Mouse (Mus musculus) intestine, embryonic 14.5 days (tissue): ENCODE data around the gene Sccpdh. TPM values are rescaled to one million over a fixed set of nuclear protein-coding genes. Genes with fewer than 3 reads are reported as not detected.
"Not testable (repeated sequence)": the region's sequence is repeated elsewhere in the genome, so short reads cannot be mapped to it uniquely, and the experiment has no call there.

Experiments
- ATAC-seq: fragments of 200-750 bp; cut with Nextera tagmentation; replicated peaks from 2 replicates; pipeline ENCODE4 v1.8.0; 2017; ENCODE audit warnings: low read depth, moderate number of reproducible peaks, moderate TSS enrichment, moderate library complexity; ENCODE audit not compliant: low FRiP score, low TSS enrichment
- DNase-seq: peaks from one replicate; pipeline ENCODE4 v3.0.0-alpha.2; 2018; ENCODE audit warnings: low spot score
- H3K27ac ChIP-seq: fragments of 300-500 bp; sonication (generic); 2 replicates; pipeline ENCODE4 v1.5.1; 2014; ENCODE audit warnings: low read depth, mild to moderate bottlenecking, control low read depth
- H3K27me3 ChIP-seq: fragments of 300-500 bp; sonication (generic); replicated peaks from 2 replicates; pipeline ENCODE4 v1.6.1; 2014; ENCODE audit warnings: low read length, control low read depth; ENCODE audit not compliant: control insufficient read depth, insufficient read depth
- H3K36me3 ChIP-seq: fragments of 300-500 bp; sonication (generic); 2 replicates; pipeline ENCODE4 v1.6.1; 2014; ENCODE audit warnings: low read length, control low read depth; ENCODE audit not compliant: control insufficient read depth, insufficient read depth
- H3K4me1 ChIP-seq: fragments of 300-500 bp; sonication (generic); replicated peaks from 2 replicates; pipeline ENCODE4 v1.6.1; 2014; ENCODE audit warnings: low read length, control low read depth, mixed read lengths; ENCODE audit not compliant: control insufficient read depth, insufficient read depth
- H3K4me2 ChIP-seq: fragments of 300-500 bp; sonication (generic); 2 replicates; pipeline ENCODE4 v1.6.1; 2014; ENCODE audit warnings: low read length
- H3K4me3 ChIP-seq: fragments of 300-500 bp; sonication (generic); 2 replicates; pipeline ENCODE4 v1.5.1; 2014; ENCODE audit warnings: low read depth, low read length, control low read depth, mixed read lengths
- H3K9ac ChIP-seq: fragments of 300-500 bp; sonication (generic); 2 replicates; pipeline ENCODE4 v1.6.1; 2014; ENCODE audit warnings: mild to moderate bottlenecking, low read length
- H3K9me3 ChIP-seq: fragments of 300-500 bp; sonication (generic); 2 replicates; pipeline ENCODE4 v1.6.1; 2016; ENCODE audit warnings: low read length, control low read depth; ENCODE audit not compliant: control insufficient read depth
- WGBS: fragments of 180-500 bp; shearing (Covaris S2); extraction: QIAGEN DNeasy Blood & Tissue Kit; methylation state at CpG from one replicate; pipeline ENCODE4 v1.1.7; 2014; 5-methylcytosine and 5-hydroxymethylcytosine counted together
- polyA plus RNA-seq: library from polyadenylated mRNA; unstranded; fragments of >200 nt; fragmentation: Nextera tagmentation; extraction: Ambion mirVana; gene quantifications from 2 replicates; pipeline ENCODE4 v1.2.1, GENCODE M21; 2014

Sccpdh gene
- polyA plus RNA-seq, 1 experiment from 2014 or later = 56.3 TPM

DNA sequence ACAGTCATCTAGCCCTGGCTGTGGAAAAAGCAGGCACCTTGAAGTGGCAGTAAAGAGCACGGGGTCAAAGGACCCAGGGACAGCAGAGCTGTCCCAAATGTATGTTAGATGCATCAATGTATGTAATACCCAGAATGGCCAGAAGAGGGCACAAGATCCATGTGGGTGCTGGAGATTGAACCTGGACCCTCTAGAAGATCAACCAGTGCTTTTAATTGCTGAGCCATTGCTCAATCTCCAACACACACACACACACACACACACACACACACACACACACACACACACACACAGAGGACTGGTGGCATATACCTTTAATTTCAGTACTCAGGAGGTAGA, 34.6 kb upstream of the Sccpdh start:
- WGBS = 32% methylated on average over 1 of the region's 1 CpGs
- Histone ChIP-seq H3K9me3 (no peaks in the 10 kb centered on the region), H3K4me1 (no peaks in the 10 kb centered on the region), H3K27me3 (no peaks in the 10 kb centered on the region), H3K4me2 (no peak overlapping the region), H3K27ac (no peak overlapping the region), H3K36me3 (no peaks in the 10 kb centered on the region), H3K4me3 (no peak overlapping the region), H3K9ac (no peak overlapping the region)
- DNase-seq = no peak
- no peak for ATAC-seq

DNA sequence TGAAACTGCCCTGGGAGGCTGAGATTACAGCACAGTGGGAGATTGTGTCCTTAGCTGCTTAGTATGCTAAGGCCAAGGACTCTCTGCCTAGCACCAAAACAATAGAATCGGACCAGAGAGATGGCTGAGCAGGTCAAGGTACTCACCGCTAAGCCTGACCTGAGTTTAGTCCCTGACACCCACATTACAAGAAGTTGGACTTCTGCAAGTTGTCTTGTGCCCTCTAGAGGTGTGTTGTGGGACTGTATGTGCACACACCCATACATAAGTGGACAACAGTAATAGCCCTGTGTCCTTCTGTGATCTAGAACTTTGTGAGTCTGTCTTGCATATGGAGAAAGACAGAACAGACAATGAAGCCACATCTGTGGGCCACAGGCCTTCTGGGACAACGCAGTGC, 33.9 kb upstream of the Sccpdh start:
- Histone ChIP-seq H3K9me3 (no peaks in the 10 kb centered on the region), H3K27ac (no peak overlapping the region), H3K4me3 (no peak overlapping the region), H3K27me3 (no peaks in the 10 kb centered on the region), H3K4me2 (no peak overlapping the region), H3K4me1 (no peaks in the 10 kb centered on the region), H3K9ac (no peak overlapping the region), H3K36me3 (no peaks in the 10 kb centered on the region)
- no peak for DNase-seq
- 84% methylated on average over 3 of the region's 3 CpGs for WGBS
- ATAC-seq = no peak

DNA sequence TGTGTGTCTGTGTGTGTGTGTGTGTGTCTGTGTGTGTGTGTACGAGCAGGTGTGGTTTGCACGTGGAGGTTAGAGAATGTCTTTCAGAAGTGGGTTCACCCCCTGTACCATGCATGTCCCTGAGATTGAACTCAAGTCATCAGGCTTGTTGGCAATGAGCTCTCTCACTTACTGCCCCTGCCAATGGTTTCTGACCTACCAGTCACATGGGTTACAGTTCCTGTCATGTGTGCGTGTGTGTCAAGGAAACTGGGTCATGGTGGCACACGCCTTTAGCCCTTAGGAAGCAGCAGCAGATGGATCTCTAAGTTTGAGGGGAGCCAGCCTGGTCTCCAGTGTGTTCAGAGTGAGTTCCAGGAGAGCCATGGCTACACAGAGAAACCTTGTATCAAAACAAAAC, 25.3 kb upstream of the Sccpdh start:
- Histone ChIP-seq H3K4me3 (no peak overlapping the region), H3K9me3 (no peaks in the 10 kb centered on the region), H3K27me3 (no peaks in the 10 kb centered on the region), H3K4me1 (0 out of 2 replicates have a peak, but pooled peaks cover 2% of the 10 kb centered on the region), H3K36me3 (no peaks in the 10 kb centered on the region), H3K27ac (no peak overlapping the region), H3K9ac (no peak overlapping the region), H3K4me2 (no peak overlapping the region)
- WGBS = 80% methylated on average over 4 of the region's 4 CpGs
- ATAC-seq = no peak
- DNase-seq = no peak

DNA sequence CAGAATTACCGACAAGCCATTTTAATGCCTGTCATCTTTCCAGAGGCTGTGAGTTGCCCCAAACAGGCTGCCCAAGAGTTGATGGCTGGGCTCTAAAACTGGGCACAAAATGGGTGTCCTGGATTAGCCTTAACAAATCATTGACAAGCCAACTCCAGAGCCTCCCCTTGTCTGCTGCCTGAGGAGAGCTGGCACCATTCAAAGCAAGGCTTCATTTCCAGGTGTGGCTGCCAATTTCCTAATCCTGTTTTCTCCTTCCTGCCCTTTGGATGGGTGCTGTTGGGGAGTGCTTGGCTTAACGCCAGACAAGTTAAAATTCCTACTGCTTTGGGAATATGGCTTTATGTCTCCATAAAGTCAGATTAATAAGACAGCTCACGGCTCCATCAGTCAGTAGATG, 23.9 kb upstream of the Sccpdh start:
- Histone ChIP-seq H3K4me1 (0 out of 2 replicates have a peak, but pooled peaks cover 2% of the 10 kb centered on the region), H3K27ac (no peak overlapping the region), H3K36me3 (no peaks in the 10 kb centered on the region), H3K4me2 (no peak overlapping the region), H3K9ac (no peak overlapping the region), H3K27me3 (no peaks in the 10 kb centered on the region), H3K4me3 (no peak overlapping the region), H3K9me3 (no peaks in the 10 kb centered on the region)
- WGBS = 68% methylated on average over 3 of the region's 3 CpGs
- DNase-seq (no peak), ATAC-seq (no peak)

DNA sequence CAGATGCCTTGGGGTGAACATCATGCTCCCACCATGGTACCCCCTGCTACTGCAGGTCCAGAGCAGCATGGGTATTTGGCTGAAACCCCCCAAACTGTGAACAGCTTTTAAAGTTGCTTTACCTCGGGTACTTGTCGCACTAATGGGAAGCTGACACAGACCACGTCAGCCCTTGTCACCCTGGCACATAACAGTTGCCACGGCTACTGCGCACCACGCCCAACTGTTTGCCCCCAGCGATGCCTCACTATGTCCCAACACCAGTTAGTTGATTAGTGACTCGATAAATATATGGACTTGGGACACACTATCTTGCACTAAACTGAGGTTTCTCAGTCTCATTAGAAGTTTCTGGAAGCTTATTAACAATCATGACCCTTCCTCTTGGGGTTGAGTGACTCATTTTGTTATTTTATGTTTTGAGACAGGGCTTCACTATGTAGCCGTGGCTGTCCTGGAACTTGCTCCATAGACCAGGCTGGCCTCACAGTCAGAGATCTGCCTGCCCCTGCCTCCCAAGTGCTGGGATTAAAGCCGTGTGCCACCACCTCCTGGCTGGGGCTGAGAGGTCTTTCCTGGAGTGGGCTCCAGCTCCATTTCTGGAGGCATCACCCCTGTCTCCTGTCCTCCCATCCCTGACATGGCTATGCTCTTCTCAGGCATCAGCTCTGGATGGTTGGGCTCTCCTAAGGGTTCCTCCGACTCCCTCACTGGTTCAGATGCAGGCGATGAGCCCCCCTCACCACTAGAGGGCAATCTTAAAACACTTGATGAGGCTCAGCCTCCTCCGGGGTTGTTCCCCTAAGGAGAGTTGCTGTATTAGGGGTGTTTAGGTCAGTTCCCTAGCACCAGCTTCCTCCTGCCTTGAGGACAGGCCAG, 22.7 kb upstream of the Sccpdh start:
- peak overlapping the region; percentile 38 for H3K4me2 ChIP-seq
- 0 out of 2 replicates have a peak overlapping the region, but pooled peaks have one; percentile 12 for H3K4me3 ChIP-seq
- 63% methylated on average over 13 of the region's 13 CpGs for WGBS
- no peaks in the 10 kb centered on the region for H3K9me3 ChIP-seq
- H3K9ac ChIP-seq = no peak overlapping the region
- DNase-seq (peak; percentile 86), ATAC-seq (peak; percentile 82)
- no peak overlapping the region for H3K27ac ChIP-seq
- no peaks in the 10 kb centered on the region for H3K36me3 ChIP-seq
- no peaks in the 10 kb centered on the region for H3K27me3 ChIP-seq
- 0 out of 2 replicates have a peak, but pooled peaks cover 2% of the 10 kb centered on the region for H3K4me1 ChIP-seq

DNA sequence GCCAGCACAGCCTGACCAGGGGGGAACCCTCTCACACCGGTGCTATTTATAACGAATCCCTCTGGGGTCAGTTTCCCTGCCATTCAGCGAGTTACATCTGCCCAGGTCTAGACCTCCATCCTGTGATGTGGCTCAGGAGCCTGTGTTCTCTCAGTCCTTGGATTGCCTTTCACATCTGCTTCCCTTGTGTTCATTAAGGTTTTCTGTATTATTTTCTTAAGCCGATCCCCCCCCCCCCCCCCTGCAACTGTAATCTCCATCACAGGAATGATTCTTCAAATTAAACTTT, 22.1 kb upstream of the Sccpdh start:
- WGBS = 33% methylated on average over 4 of the region's 4 CpGs
- Histone ChIP-seq H3K27ac (no peak overlapping the region), H3K27me3 (no peaks in the 10 kb centered on the region), H3K36me3 (no peaks in the 10 kb centered on the region), H3K4me1 (0 out of 2 replicates have a peak, but pooled peaks cover 2% of the 10 kb centered on the region), H3K9me3 (no peaks in the 10 kb centered on the region), H3K4me3 (0 out of 2 replicates have a peak overlapping the region, but pooled peaks have one; percentile 12), H3K4me2 (peak overlapping the region; percentile 38), H3K9ac (no peak overlapping the region)
- no peak for DNase-seq
- peak; percentile 37 for ATAC-seq

DNA sequence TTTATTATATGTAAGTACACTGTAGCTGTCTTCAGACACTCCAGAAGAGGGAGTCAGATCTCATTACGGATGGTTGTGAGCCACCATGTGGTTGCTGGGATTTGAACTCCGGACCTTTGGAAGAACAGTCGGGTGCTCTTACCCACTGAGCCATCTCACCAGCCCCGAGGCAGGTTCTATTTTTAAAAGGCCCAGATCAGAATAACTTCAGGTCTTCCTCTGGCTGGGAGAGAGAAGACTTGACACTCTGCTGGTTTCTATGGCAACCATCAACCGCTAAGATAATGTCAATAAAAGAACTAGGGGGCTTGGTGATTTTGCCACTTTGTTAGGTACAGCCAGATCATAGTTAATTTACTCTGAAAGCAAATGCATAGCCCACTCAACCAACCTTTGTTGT, 19.3 kb upstream of the Sccpdh start:
- not testable (repeated sequence) for H3K36me3 ChIP-seq, H3K9ac ChIP-seq, H3K27me3 ChIP-seq, H3K9me3 ChIP-seq, H3K4me2 ChIP-seq, DNase-seq, H3K4me3 ChIP-seq, H3K4me1 ChIP-seq, ATAC-seq, H3K27ac ChIP-seq
- 71% methylated on average over 4 of the region's 5 CpGs for WGBS

DNA sequence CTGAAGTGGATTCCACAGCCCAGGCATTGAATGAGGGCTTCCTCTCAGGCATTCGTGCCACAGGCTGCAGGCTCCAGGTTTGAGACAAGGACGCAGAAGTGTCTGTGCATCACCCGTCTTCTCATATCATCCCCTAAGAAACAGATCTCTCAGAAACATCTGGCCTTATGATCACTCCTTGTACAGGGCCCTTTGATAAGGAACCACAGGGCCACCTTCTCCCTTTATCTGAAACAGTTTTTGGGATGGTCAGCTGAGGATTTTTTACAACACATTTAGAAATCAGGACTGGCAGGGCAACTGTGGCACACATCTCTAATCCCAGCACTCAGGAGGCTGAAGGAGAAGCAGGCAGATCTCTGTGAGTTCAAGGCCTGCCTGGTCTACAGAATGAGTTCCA, 18.7 kb upstream of the Sccpdh start:
- H3K4me3 ChIP-seq = no peak overlapping the region
- H3K27ac ChIP-seq = no peak overlapping the region
- no peak for DNase-seq
- H3K4me1 ChIP-seq = 0 out of 2 replicates have a peak, but pooled peaks cover 2% of the 10 kb centered on the region
- H3K9me3 ChIP-seq = no peaks in the 10 kb centered on the region
- H3K27me3 ChIP-seq = no peaks in the 10 kb centered on the region
- WGBS = 72% methylated on average over 3 of the region's 3 CpGs
- no peak overlapping the region for H3K9ac ChIP-seq
- ATAC-seq = no peak
- H3K4me2 ChIP-seq = no peak overlapping the region
- H3K36me3 ChIP-seq = no peaks in the 10 kb centered on the region

DNA sequence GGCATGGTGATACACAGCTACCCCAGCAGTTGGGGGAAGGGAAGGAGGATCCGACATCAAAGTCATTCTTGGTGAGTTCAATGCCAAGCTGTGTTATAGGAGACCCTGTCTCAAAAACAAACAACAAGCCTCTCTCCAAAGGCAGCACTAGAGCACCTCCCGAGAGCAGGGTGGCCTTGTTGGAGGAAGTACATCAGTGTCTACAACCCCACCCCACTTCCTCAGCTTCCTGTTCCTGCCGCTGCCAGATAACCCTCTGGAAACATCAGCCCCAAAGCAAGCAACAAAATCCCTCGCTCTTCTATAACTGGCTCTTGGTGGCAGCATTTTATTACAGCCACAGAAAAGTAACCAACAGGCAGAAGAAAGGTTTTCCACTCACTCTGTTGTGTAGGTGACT, 17.7 kb upstream of the Sccpdh start:
- DNase-seq (no peak), ATAC-seq (no peak)
- Histone ChIP-seq H3K4me2 (no peak overlapping the region), H3K4me1 (0 out of 2 replicates have a peak, but pooled peaks cover 2% of the 10 kb centered on the region), H3K4me3 (no peak overlapping the region), H3K9ac (no peak overlapping the region), H3K27ac (no peak overlapping the region), H3K36me3 (no peaks in the 10 kb centered on the region), H3K9me3 (no peaks in the 10 kb centered on the region), H3K27me3 (no peaks in the 10 kb centered on the region)
- 65% methylated on average over 4 of the region's 4 CpGs for WGBS
